Mouse (Mus musculus) lung, postnatal 14 days (tissue): ENCODE results near the gene Dgkd.

Source experiments
- DNase-seq: peaks from one replicate; pipeline ENCODE4 v3.0.0; 2021

The Dgkd gene

DNA sequence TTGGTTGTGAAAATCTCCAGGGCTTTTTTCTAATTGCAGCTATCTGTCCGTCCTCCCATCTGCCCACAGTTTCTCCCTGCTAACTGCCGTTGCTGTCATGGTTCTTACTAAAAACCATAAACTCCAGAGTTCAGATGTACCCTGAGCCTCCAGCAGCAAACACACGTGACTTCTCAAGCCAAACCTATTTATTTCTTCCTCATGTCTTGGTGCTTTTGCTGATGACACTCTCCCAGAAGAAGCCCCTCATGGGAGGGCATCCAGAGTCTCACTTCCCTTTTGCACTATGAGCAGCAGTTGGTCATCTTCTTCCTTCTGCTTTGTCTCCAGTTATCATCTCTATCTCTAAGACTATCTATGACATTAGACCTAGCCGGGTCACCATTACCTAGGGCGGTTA lies 3.8 kb upstream of the Dgkd start:
- no peak for DNase-seq

DNA sequence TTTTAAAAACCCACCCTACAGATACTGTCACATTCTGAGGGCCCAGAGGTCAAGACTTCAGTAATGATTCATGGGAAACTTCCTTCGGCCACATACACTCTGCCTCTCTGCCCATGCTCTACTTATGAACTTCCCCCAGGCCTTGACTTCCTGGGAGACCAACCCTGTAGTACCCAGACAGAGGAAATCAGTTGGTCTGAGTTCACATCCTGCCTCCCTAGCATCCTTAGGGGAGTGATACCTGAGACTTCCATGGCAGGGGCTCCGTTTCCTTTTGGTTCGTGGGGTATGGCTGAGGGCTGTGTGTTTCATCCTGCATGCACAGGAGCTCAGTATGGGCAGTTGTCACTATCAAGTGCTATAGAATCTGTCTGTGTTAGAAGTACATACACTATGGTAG lies 1.7 kb upstream of the Dgkd start:
- no peak for DNase-seq

DNA sequence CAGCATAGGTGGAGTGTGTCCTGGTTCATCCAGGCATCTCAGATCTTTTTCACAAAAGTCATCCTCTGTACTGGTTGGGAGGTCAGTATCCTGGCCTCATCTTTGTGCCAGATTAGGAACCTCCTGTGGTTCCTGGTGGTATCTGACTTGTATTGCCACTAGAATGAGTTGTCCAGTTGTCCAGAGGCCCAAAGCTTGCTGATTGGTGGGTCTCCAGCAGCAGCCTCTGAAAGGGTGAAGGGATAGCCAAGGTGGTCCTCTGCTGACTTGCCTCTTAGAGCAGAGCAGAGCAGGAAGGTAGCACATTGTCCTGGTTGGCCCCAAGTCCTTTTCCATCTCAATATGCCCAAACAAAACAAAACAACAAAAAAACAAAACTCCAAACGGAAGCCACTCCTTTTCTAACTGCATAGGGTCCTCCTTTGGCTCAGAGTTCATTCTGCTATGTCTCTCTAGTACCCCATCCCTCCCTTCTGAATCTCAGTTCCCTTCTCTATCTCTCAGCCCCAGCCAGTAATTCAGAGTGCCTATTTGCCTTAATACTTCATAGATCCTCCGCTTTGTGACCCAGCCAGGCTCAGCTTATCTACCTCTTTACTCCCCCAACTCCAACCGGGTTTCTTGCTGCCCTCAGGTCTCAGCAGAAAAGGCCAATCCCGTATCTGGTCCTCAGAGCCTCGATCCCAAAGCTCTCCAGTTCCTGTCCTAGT lies 851 bp upstream of the Dgkd start:
- no peak for DNase-seq

DNA sequence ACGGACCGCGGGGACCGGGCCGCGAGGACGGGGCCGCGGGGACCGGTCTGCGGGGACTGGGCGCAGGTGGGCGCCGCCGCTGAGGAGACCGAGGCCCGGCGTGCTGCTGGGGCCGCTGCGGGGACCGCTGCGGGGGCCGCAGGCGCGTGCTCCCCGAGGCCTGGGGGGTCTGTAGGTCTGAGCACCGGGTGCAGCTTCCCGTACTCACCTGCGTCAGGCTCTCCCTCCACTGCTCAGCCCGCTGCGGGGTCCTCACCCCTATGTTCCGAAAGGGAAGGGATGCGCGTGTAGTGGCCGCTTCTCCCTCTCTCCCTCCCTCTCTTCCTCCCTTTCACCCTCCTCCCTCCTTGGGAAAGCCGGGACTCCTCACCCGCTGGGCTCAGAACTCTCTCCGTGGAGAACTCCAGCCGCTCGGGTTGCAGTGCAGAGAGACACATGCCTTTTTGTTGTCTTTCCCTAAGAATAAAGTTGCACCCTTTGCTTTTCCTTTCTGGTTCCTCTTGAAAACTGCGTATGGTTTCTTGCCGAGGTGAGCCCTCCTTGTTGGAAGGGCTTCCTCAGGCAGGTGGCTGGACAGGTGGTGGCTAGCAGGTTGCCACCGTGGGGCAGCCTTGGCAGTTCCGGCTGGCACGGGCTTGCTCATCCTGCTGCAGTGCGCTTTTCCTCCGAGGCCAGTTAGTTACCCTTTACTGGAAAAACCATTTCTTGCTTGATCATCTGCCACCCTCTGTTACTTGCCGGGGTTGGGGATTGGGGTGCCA lies 694 bp downstream of the Dgkd start:
- DNase-seq = no peak

- no peak for DNase-seq
These were observed 1.3 kb downstream of the Dgkd start for GRCm38 (mm10) chr1:87854411-87854810.

GRCm38 (mm10) chr1:87854851-87855251 lies 1.8 kb downstream of the Dgkd start:
- no peak for DNase-seq

DNA sequence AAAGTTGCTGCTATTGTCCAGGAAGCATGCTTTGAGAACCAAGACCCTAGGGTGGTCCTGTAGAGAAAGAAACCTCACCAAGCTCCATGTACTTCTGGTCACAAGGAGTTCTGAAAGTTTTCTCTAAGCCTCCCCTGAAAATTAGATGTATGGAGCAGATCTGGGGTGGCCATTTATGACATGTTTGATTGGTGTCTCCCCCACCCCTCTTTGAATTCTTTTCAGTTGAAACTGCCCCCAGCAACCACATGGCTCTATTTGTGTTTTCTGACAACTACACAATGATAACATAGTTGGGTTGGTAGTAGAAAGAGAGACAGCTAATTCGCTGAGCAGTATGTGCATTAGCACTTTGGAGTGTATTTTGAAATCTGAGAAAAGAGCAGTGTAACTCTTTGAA lies 2.4 kb downstream of the Dgkd start:
- DNase-seq = no peak

DNA sequence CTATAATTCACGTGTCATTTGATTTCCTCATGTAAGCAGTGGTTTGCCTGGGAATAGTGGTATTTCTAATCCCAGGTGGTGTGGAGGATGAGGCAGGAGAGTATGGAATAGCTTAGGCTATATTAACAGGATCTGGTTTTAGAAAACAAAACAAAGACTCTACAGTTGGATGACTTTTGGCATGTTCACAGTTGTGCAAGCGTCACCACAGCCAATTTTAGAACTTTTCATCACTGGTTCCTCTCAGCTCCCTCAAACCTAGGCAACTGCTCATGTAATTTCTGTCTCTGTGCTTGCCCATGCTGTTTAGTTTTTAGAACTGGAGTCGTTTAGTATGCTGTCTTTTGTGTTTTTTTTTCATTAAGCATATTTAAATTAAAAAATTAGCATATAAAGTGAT lies 3.7 kb downstream of the Dgkd start:
- no peak for DNase-seq

DNA sequence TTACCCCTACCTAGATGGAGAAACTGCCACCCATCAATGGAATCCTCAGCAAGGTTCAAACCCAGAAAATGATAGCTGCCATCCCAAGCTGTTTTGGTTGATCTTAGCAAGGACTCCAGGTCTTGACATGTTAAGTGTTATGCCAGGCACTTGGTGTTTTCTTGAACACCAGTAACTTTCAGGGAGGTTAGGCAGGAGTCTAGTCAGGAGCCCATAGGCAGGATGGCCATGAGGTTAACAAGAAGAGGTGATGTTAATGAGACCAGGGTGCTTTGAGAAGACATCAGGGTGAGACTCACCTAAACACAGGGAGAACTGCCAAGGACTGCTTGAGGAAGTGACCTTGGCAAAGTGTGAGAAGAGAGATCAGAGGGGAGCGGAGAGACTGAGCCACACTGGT lies 4.9 kb downstream of the Dgkd start:
- DNase-seq = no peak

DNA sequence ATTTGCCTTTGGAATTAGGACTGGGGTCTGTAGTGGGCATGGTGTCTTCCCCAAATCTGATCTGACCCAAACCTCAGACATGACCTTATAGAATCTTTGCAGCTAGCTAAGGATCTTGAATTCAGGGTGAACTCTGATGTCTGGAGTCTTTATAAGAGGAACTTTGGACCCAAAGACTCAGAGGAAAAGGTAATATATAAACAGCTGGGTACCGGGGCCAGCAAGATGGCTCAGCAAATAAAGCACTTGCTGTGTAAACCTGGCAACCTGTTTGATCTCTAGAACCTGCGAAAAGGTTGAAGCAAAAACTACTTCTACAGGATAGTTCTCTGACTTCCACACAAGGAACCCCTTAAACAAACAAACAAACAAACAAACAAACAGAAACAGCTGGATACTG lies 5.4 kb downstream of the Dgkd start:
- no peak for DNase-seq

DNA sequence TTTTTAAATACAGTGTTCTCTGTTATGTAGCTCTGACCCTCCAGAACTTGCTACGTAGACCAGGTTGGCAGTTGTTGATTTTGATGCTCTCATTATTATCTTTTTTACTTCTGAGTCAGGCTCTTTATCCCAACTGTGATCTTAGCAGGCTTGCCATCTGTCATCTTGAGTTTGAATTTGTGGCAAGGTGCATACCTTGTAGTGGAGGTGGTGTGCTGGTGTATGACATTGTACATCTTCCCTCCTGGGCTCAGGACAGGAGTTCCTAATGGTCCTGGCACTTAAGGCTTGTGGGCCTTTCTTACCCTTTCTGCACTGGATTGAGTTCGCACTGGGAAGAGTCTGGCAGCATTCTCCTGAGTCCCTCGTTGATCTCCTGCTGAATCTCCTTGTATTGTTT lies 10.5 kb downstream of the Dgkd start:
- no peak for DNase-seq

- no peak for DNase-seq
These were observed 11.8 kb downstream of the Dgkd start for GRCm38 (mm10) chr1:87864889-87865288.

- DNase-seq = no peak
These were observed 13.6 kb downstream of the Dgkd start for GRCm38 (mm10) chr1:87866672-87867071.

DNA sequence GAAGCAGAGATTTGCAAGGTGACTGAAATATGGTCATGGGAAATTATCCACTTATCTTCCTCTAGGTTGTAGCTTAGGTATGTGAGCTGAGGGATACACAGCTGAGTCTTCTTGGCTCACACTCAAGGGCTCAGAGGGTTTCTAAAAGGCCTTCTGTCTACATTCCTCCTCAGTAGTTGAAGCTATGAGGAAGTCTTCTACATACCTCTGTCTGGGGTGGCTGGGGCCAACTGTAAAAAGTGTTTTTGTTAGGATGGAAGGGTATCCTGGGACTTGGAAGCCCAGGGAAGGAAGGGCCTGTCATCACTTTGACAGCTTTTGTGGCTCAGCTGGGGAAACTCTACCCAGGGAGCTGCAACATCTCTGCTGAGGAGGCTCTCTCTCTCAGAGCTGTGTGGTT lies 18.5 kb downstream of the Dgkd start:
- no peak for DNase-seq

DNA sequence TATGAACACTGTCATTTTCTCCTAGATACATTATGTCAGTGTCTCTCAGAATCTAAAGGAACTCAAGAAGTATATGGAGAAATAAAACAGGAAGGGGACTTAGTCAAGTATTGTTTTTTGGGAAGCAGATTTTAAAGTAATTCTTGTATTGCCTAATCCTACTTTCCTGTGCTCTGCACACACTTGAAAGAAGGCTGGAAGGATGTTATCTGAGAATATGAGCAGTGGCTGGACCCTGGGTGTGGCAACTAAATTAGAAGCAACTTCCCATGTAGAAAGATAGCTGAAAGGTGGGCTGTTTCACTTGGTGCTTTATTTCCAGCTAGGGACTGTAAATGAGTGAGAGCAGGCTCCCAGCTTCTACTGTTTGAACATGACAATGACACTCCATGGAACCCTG lies 20.0 kb downstream of the Dgkd start:
- no peak for DNase-seq

GRCm38 (mm10) chr1:87876065-87876464 lies 23.0 kb downstream of the Dgkd start:
- no peak for DNase-seq

DNA sequence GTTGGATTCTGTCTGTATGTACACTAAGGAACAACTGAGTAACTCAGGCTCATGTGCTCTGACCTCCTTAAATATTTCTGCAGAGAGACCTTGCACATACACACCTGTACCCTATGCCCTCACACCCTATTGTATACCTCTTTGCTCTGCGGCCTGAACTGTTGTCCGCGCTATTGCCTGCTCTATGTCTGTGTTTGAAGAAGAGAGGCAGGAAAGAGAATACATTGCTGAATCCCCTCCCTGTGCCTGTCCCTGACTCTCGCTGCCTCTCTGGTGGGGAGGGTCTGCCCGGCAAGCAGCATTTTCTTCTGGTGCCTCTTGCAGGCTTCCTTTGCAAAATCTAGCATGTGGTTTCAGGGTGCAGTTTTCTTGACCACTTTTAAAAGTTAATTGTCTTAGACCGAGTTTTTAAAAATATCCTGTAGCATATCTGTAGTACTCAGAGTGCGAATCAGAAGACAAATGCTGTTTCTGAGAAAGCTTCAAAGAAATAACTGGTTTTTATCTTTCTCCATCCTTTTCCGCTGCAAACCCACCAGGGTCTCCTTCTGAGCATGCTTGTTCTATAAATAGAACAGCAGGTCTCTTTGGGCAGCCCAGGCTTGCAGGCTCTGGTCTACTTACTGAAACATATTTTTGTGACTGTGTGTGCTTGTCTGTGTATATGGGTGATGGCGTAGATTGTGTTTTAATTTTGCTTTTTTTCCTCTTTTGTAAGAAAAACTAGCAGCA lies 24.6 kb downstream of the Dgkd start:
- no peak for DNase-seq

DNA sequence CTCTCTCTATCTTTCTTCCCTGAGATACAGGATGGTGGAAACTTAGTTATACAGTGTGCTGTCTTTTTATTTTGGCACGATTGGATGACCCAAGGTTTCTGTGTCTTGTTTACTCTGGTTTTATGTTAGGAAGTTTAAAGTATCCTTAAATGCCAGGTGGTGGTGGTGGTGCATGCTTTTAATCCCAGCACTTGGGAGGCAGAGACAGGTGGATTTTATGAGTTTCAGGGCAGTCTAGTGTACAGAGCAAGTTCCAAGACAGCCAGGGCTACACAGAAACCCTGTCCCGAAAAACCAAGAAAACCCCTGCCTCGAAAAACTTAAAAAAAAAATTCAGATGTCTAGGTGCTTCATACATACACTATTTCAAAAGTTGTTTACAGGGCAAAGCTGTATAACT lies 25.9 kb downstream of the Dgkd start:
- no peak for DNase-seq

DNA sequence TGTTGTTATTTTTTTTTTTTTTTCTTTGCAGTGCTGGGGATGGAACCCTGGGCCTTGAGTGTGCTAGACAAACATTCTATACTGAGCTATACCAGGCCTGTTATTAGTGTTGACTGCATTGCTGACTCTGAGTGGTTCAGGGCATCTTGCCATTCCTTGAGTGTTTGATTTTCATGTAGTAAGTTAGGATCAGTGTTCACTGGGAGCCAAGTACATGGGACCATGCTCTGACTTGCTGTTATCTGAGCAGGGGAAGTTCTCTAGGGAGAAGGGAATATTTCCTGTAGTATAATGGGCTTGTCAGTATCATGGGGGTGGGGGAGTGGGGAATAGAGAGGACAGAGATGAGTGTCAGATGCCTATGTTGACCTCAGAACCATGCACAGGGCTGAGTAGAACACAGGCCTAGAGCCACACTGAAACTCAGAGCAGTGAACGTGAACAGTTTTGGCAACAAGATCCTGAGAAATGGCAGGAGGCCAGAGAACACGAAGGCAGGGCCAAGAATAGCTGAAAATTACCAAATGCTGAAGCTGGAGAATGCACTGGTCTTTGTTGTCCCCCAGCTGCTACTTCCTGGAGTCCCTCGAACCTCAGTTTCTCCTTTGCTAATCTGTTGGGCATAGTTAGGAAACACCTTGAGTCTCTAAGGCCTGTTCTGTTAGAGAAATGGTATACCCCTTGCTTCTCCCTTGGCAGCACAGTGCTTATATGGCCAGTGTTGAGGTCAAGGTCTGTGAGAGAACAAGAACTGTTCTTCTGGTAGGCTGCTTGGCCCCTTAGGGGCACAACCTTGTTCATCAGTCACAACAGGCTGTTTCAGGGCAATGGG lies 26.6 kb downstream of the Dgkd start:
- DNase-seq = peak; percentile 86

DNA sequence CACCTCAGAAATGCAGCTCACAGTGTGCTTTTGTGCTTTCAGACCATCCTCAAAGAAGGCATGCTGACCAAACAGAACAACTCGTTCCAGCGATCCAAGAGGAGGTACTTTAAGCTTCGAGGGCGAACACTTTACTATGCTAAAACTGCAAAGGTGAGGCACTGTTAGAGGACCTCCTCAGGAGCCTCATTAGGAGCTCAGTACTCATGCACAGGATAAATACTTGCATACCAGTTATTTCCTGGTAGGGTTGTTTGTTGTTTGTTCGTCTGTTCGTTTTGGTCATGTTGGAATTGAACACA lies 27.2 kb downstream of the Dgkd start:
- DNase-seq = peak; percentile 57

- no peak for DNase-seq
These were observed 27.8 kb downstream of the Dgkd start for GRCm38 (mm10) chr1:87880856-87881255.

GRCm38 (mm10) chr1:87881726-87882125 lies 28.6 kb downstream of the Dgkd start:
- DNase-seq = no peak

- DNase-seq = no peak
These were observed 29.5 kb downstream of the Dgkd start for GRCm38 (mm10) chr1:87882554-87882953.
